Mouse (Mus musculus) E14TG2a.4 (cell line): ENCODE results near the gene Tmprss2.

Experiments
- H3K27me3 ChIP-seq: 2 replicates; pipeline ENCODE4 v1.6.1; 2014; ENCODE audit warnings: low read length, control low read depth; ENCODE audit not compliant: insufficient read depth
- H3K36me3 ChIP-seq: 2 replicates; pipeline ENCODE4 v1.6.1; 2014; ENCODE audit warnings: low read length, control low read depth; ENCODE audit not compliant: insufficient read depth
- H3K4me1 ChIP-seq: replicated peaks from 2 replicates; pipeline ENCODE4 v1.6.1; 2014; ENCODE audit warnings: low read depth, low read length, control low read depth
- H3K4me3 ChIP-seq: replicated peaks from 2 replicates; pipeline ENCODE4 v1.5.1; 2014; ENCODE audit warnings: mild to moderate bottlenecking, low read length
- H3K9me3 ChIP-seq: 2 replicates; pipeline ENCODE4 v1.6.1; 2014; ENCODE audit warnings: low read length, control low read depth
- CTCF ChIP-seq: conservative IDR thresholded peaks from 2 replicates; pipeline ENCODE4 v1.5.1; 2014; ENCODE audit warnings: low read length
- NANOG ChIP-seq: IDR thresholded peaks from 2 replicates; pipeline ENCODE4 v1.6.1; 2014; ENCODE audit warnings: borderline replicate concordance, low read length, mixed read lengths
- POU5F1 ChIP-seq: IDR thresholded peaks from 2 replicates; pipeline ENCODE4 v1.6.1; 2014; ENCODE audit warnings: low read length, borderline replicate concordance

The Tmprss2 gene

DNA sequence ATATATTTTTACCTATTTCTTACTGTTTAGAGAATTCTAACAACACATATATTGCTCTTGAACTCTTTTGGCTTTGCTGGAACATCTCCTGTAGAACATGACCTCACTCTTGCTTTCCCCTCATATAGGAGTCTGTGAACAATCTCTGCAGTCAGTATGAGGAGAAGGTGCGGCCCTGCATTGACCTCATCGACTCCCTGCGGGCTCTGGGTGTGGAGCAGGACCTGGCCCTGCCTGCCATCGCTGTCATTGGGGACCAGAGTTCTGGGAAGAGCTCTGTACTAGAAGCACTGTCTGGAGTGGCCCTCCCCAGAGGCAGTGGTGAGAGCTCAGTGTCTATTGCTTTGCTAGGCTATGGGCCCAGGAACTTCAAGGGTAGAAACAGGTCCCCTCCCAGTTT is 66.7 kb downstream of the Tmprss2 start:
- TF ChIP-seq CTCF (no peak), POU5F1 (no peak), NANOG (no peak)
- Histone ChIP-seq H3K9me3 (peaks cover 8% of the 10 kb centered on the region), H3K36me3 (no peaks in the 10 kb centered on the region), H3K27me3 (no peaks in the 10 kb centered on the region), H3K4me1 (no peaks in the 10 kb centered on the region), H3K4me3 (no peak overlapping the region)

DNA sequence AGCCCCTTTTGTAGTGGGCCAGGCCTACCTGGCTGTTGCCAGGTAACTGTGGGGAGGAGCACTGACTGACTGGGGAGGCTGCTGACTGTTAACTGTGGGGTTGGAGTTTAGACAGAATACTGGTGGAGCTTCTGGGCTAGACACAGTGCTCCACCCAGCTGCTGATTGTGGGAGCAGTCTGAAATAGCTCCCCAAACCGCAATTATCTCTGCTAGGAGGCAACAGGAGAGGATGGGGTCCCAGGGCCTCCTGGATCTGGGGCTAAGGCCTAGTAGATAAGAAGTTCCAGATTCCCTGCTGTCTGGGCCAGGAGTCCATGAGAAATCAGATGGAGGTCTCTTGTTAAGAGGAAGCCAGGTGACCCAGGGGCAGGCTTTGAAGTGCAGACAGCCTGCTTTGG is 74.1 kb downstream of the Tmprss2 start:
- Histone ChIP-seq H3K36me3 (no peaks in the 10 kb centered on the region), H3K27me3 (peaks cover 4% of the 10 kb centered on the region; the same call in 1 of the 2 replicates), H3K9me3 (peaks cover 7% of the 10 kb centered on the region), H3K4me3 (no peak overlapping the region), H3K4me1 (peaks cover 17% of the 10 kb centered on the region; the same call in 1 of the 2 replicates)
- TF ChIP-seq POU5F1, result no peak
- TF ChIP-seq NANOG, result no peak
- no peak for TF ChIP-seq CTCF

DNA sequence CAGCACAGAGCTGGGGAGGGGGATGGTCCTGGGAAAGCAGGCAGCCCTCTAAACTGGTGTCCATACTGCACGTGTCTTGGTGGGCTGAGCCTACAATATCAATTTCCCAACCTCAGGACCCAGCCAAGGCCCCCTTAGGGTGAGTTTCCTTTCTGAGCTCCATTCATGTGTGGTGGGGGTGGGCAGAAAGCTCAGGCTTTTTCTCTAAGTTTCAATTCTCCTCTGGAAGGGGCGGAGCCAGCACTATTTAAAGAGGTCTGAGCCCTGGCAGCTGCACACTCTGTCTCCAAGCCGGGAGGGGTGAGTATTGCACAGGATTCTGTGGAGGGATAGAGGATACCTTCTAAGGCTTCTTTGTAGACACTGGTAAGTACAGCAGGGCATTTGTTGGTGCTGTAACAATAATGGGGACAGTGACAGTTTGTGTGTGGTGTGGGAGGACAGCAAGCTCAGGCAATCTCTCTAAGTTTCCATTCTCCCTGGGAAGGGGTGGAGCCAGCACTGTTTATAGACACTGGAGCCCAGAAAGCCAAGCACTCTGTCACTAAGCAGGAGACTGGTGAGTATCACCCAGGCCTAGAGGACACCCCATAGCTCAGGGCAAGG is 75.1 kb downstream of the Tmprss2 start:
- TF ChIP-seq CTCF, result no peak
- no peak for TF ChIP-seq POU5F1
- no peak for TF ChIP-seq NANOG
- H3K4me3 ChIP-seq, result no peak overlapping the region
- H3K36me3 ChIP-seq, result no peaks in the 10 kb centered on the region
- H3K9me3 ChIP-seq, result peaks cover 9% of the 10 kb centered on the region
- H3K4me1 ChIP-seq, result peaks cover 17% of the 10 kb centered on the region; the same call in 1 of the 2 replicates
- H3K27me3 ChIP-seq, result peaks cover 4% of the 10 kb centered on the region; the same call in 1 of the 2 replicates

DNA sequence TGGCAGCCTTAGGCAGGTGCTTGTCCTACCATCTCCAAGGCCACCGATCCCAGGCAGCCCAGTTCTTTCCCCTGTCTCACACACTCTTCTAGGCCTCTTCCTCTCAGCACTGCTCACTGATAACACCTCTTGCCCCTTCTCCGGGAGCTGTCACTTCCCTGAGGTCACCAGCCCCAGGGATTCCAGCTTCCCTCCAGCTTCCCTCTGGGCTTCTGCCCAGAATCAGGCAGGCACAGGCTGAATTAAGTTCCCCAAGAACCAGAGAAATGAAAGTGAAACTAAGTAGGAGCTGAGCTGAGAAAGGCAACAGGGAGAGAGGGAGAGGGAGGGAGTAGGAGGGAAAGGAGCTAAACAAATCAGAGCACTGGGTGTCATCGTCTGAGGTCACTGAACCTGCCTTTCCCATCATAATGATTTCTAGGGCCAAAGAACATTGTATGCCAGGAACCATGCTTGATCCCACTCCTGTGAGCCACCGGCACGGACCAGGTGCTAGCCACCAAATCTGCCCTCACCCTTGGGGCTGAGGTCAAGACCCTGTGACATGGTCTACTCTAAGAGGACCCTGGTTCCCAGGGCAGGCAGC is 76.0 kb downstream of the Tmprss2 start:
- Histone ChIP-seq H3K36me3 (no peaks in the 10 kb centered on the region), H3K27me3 (peaks cover 4% of the 10 kb centered on the region; the same call in 1 of the 2 replicates), H3K4me1 (peaks cover 17% of the 10 kb centered on the region; the same call in 1 of the 2 replicates), H3K9me3 (peaks cover 9% of the 10 kb centered on the region), H3K4me3 (no peak overlapping the region)
- no peak for TF ChIP-seq POU5F1
- TF ChIP-seq CTCF, result no peak
- TF ChIP-seq NANOG, result no peak

DNA sequence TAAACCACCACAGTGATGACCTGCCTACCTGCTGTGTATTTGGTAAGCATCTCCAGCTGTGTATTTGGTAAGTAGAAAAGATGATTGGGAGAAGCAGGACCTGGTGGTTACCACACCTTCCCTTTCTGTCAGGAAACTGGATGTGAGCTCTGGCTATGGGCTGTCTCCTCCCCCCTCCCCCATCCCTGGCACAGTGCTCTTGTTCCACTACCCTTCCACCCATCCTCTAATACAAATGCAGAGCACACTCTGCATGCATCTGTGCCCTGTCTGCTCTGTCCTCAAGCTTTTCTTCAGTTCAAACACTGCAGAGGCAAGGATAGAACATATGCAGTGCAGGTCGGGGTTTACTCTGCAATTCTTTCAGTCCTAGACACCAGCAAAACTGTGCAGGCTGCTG is 76.5 kb downstream of the Tmprss2 start:
- Histone ChIP-seq H3K36me3 (no peaks in the 10 kb centered on the region), H3K27me3 (peaks cover 4% of the 10 kb centered on the region; the same call in 1 of the 2 replicates), H3K4me1 (peaks cover 17% of the 10 kb centered on the region; the same call in 1 of the 2 replicates), H3K4me3 (no peak overlapping the region), H3K9me3 (peaks cover 9% of the 10 kb centered on the region)
- no peak for TF ChIP-seq CTCF
- no peak for TF ChIP-seq POU5F1
- no peak for TF ChIP-seq NANOG

DNA sequence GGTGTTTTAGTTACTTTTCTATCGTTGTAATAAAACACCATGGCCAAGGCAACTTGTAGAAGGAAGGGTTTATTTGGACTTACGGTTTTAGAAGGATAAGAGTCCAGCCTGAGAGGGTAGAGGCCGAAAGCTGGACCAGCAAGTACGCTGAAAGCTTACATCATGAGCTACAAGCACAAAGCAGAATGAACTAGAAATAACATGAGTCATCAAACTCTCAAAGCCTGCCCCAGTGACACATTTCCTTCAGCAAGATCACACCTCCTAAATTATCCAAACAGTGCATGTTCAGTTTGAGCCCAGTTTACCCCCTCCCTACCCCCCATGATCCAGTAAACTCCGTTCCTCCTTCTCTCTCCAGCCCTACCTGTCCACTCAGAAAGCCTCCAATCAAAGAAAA is 77.2 kb downstream of the Tmprss2 start:
- no peaks in the 10 kb centered on the region for H3K36me3 ChIP-seq
- no peak for TF ChIP-seq POU5F1
- no peak for TF ChIP-seq CTCF
- no peak for TF ChIP-seq NANOG
- peaks cover 4% of the 10 kb centered on the region; the same call in 1 of the 2 replicates for H3K27me3 ChIP-seq
- H3K4me1 ChIP-seq, result peaks cover 17% of the 10 kb centered on the region; the same call in 1 of the 2 replicates
- H3K4me3 ChIP-seq, result no peak overlapping the region
- H3K9me3 ChIP-seq, result peaks cover 9% of the 10 kb centered on the region

DNA sequence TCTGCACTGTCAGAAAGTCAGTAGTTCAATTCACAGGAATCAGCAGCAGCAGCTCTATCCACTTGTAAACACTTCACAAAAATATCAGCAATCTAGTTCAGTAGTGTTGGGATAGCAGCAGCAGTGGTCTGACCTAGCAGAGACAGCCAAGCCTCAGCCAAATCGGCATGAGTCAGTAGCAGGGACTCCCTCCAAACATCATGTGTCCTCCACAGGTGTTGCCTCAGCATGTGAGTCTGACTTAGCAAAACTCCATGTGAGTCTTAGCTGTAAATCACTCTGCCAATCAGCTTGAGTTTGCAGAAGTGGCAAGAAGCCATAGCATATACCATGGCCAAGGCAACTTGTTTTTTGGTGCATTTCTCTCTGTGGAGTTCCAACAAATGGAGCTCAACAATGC is 77.9 kb downstream of the Tmprss2 start:
- peaks cover 17% of the 10 kb centered on the region; the same call in 1 of the 2 replicates for H3K4me1 ChIP-seq
- no peak overlapping the region for H3K4me3 ChIP-seq
- H3K9me3 ChIP-seq, result peaks cover 9% of the 10 kb centered on the region
- H3K27me3 ChIP-seq, result peaks cover 4% of the 10 kb centered on the region; the same call in 1 of the 2 replicates
- H3K36me3 ChIP-seq, result no peaks in the 10 kb centered on the region
- TF ChIP-seq CTCF (no peak), NANOG (no peak), POU5F1 (no peak)

DNA sequence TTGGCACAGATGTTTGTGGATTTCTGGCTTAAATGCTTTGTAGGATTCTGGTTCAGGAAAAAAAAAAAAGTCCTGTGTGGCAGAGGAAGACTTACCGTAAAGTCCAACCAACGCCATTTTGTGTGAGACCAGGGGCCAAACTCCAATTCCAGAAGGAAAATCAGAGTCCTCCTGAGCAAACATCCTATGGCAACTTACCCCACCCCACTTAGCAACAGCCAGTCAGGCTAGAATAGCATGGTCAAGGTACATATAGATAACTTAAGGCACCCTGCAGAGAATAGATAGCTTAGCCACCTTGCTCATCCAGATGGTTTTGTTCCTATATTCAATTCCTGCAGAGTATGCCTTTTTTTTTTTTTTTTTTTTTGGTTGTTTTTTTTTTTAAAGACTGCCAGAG is 81.8 kb downstream of the Tmprss2 start:
- no peak for TF ChIP-seq POU5F1
- no peak for TF ChIP-seq CTCF
- no peak for TF ChIP-seq NANOG
- Histone ChIP-seq H3K4me1 (no peaks in the 10 kb centered on the region; the same call in 1 of the 2 replicates), H3K4me3 (no peak overlapping the region), H3K36me3 (no peaks in the 10 kb centered on the region), H3K9me3 (peaks cover 22% of the 10 kb centered on the region), H3K27me3 (no peaks in the 10 kb centered on the region)

DNA sequence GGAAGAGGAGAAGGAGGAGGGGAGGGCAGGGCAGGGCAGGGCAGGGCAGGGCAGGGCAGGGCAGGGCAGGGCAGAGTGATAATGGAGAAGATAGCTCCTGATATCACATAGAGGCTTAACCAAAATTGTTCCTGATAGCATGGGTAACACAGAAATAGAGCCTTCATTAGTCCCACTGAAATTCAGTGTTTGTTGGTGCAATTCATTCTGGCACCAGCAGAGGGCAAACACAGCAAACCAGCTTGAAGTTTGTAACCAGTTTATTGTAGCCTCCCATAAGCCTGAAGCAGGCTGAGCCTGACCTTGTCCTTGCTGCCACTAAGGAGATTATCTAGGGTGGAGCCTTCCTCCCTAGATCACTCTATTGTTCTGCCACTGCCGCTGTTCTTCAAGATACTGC is 88.0 kb downstream of the Tmprss2 start:
- Histone ChIP-seq H3K9me3 (peaks cover 20% of the 10 kb centered on the region), H3K4me3 (no peak overlapping the region), H3K36me3 (no peaks in the 10 kb centered on the region), H3K27me3 (no peaks in the 10 kb centered on the region), H3K4me1 (peaks cover 7% of the 10 kb centered on the region)
- TF ChIP-seq CTCF (peak; percentile 60), NANOG (no peak)
